In genomic region chr9:4400801-4401200, GRCm38 (mm10) we compare ENCODE assay signal across 6 mouse cellular contexts. TPM values are rescaled to one million over a fixed set of nuclear protein-coding genes. Genes with fewer than 3 reads are reported as not detected.
DNase-seq lines count a peak whose midpoint lies in the region; TF ChIP-seq lines count a peak whose summit lies in the region.
"Not testable (repeated sequence)": the region's sequence is repeated elsewhere in the genome, so short reads cannot be mapped to it uniquely, and the experiment has no call there.

No protein-coding gene starts in this region.

- not testable (repeated sequence) for TF ChIP-seq POLR2A in ES-Bruce4 (IDR thresholded peaks at IDR 0.05; ENCODE audit: insufficient read depth, low read length)

- not testable (repeated sequence) for H3K4me1 ChIP-seq in E14TG2a.4 (replicated peaks; ENCODE audit: low read depth, low read length); ES-Bruce4 (ENCODE audit: control insufficient read depth, insufficient read depth, low read length); ES-E14 (ENCODE audit: control insufficient read depth in 2 of 2, insufficient read depth in 2 of 2, low read length in 2 of 2, poor library complexity in 1 of 2)

- H3K9me3 ChIP-seq in E14TG2a.4 (ENCODE audit: low read length); ES-Bruce4 (replicated peaks; ENCODE audit: control insufficient read depth, insufficient read depth, low read length, poor library complexity, severe bottlenecking); ES-E14 (ENCODE audit: control insufficient read depth, insufficient read depth, low read depth, low read length): not testable (repeated sequence)

- TF ChIP-seq CTCF in E14TG2a.4 (conservative IDR thresholded peaks at IDR 0.05; ENCODE audit: low read length); ES-Bruce4 (IDR thresholded peaks at IDR 0.05; ENCODE audit: low read depth, low read length): not testable (repeated sequence)

- H3K9ac ChIP-seq in ES-Bruce4 (ENCODE audit: low read depth, poor library complexity, severe bottlenecking) (peak overlapping the region; percentile 66; the same call in 1 of the 2 replicates), ES-E14 (ENCODE audit: insufficient read depth, low read depth, low read length, poor library complexity, severe bottlenecking) (peak overlapping the region; percentile 55)

- H3K36me3 ChIP-seq in E14TG2a.4 (ENCODE audit: insufficient read depth, low read length); ES-Bruce4 (ENCODE audit: control insufficient read depth, insufficient read depth, low read length, poor library complexity, severe bottlenecking); ES-E14 (ENCODE audit: control insufficient read depth, insufficient read depth, low read length, poor library complexity, severe bottlenecking): not testable (repeated sequence)

- peak; percentile 59 for DNase-seq in ES-CJ7 (ENCODE audit: low read depth, low spot score)
- DNase-seq in ES-E14 (ENCODE audit: low read depth, low spot score) = not testable (repeated sequence)
- peak; percentile 40 for DNase-seq in R1 (ENCODE audit: low read depth, low spot score)
- DNase-seq in ZHBTc4 (ENCODE audit: low read depth, low spot score) = peak; percentile 66

- in situ Hi-C loops in ES-E14 (cut with MboI; ENCODE audit: low sequenced_read_pairs in 2 of 2, unreplicated experiment in 2 of 2) = not testable (repeated sequence)

- H3K27ac ChIP-seq in ES-Bruce4 (ENCODE audit: insufficient read depth, low read length); ES-E14 (ENCODE audit: insufficient read depth, low read depth, low read length, poor library complexity, severe bottlenecking): not testable (repeated sequence)

- not testable (repeated sequence) for H3K27me3 ChIP-seq in E14TG2a.4 (ENCODE audit: insufficient read depth, low read length); ES-Bruce4 (ENCODE audit: control insufficient read depth, insufficient read depth, low read length, poor library complexity, severe bottlenecking)

- not testable (repeated sequence) for TF ChIP-seq EP300 in ES-Bruce4 (IDR thresholded peaks at IDR 0.05; ENCODE audit: insufficient read depth, low read depth, low read length)

- H3K4me3 ChIP-seq in E14TG2a.4 (replicated peaks; ENCODE audit: low read length) = peak overlapping the region; percentile 72
- H3K4me3 ChIP-seq in ES-Bruce4 (ENCODE audit: low read depth, low read length) = peak overlapping the region; percentile 85
- H3K4me3 ChIP-seq in ES-E14 (ENCODE audit: insufficient read depth in 1 of 2, low read depth in 1 of 2, low read length in 2 of 2, poor library complexity in 1 of 2, severe bottlenecking in 1 of 2) = peak overlapping the region; percentile 56 to 61

RNA-seq across cellular contexts. Expression of gene Msantd4, which starts 24.4 kb away (rescaled TPM):
- 33.9 and 35.8 TPM in 2 replicates for polyA plus RNA-seq in ES-Bruce4 (2011; ENCODE audit: insufficient read depth, insufficient read length, low read depth, missing spikeins)
- 14.4 and 21.0 TPM in 2 replicates for total RNA-seq in ES-E14 (2012; rRNA removed)
